ENCODE assay signal across 11 mouse cellular contexts in genomic region chr13:36620498-36621332, GRCm38 (mm10).
A peak's percentile ranks its signal among the peaks of the same experiment; 100 is the strongest.
DNase-seq lines count a peak whose midpoint lies in the region; ATAC-seq and TF ChIP-seq lines count a peak whose summit lies in the region.
"Had no signal": no experiment of that assay in that cellular context is flagged by ENCODE, and none has a peak within 500 bp of the region (broad histone marks: within the 10 kb centered on the region; RNA-seq: fewer than 3 reads in every experiment).

No protein-coding gene starts in this region.

- H3K9me3 ChIP-seq in liver, postnatal 0 days (ENCODE audit: low read length) = no peaks in the 10 kb centered on the region
- H3K9me3 ChIP-seq in hindbrain, embryonic 12.5 days (replicated peaks) = no peaks in the 10 kb centered on the region
- H3K9me3 ChIP-seq: hindbrain, embryonic 13.5 days had no signal

- no peaks in the 10 kb centered on the region for H3K36me3 ChIP-seq in liver, postnatal 0 days (replicated peaks; ENCODE audit: insufficient read depth, low read length)
- H3K36me3 ChIP-seq in hindbrain, embryonic 12.5 days = no peaks in the 10 kb centered on the region
- H3K36me3 ChIP-seq: hindbrain, embryonic 13.5 days had no signal

- H3K9ac ChIP-seq in liver, postnatal 0 days (replicated peaks) = no peak overlapping the region
- no peak overlapping the region for H3K9ac ChIP-seq in hindbrain, embryonic 12.5 days
- H3K9ac ChIP-seq: hindbrain, embryonic 13.5 days had no signal

- H3K4me1 ChIP-seq in liver, postnatal 0 days (ENCODE audit: insufficient read depth) = no peaks in the 10 kb centered on the region
- H3K4me1 ChIP-seq in hindbrain, embryonic 12.5 days = no peaks in the 10 kb centered on the region
- H3K4me1 ChIP-seq: hindbrain, embryonic 13.5 days had no signal

- no peak overlapping the region for H3K4me2 ChIP-seq in liver, postnatal 0 days (ENCODE audit: low read depth, low read length)
- H3K4me2 ChIP-seq in hindbrain, embryonic 12.5 days (replicated peaks) = no peak overlapping the region
- H3K4me2 ChIP-seq: heart, embryonic 11.5 days; hindbrain, embryonic 13.5 days had no signal

- H3K4me3 ChIP-seq in liver, postnatal 0 days (ENCODE audit: low read depth, low read length) = no peak overlapping the region
- no peak overlapping the region for H3K4me3 ChIP-seq in hindbrain, embryonic 12.5 days
- H3K4me3 ChIP-seq: hindbrain, embryonic 13.5 days had no signal

- peak overlapping the region; percentile 85 for H3K27ac ChIP-seq in liver, postnatal 0 days (ENCODE audit: low read depth)
- H3K27ac ChIP-seq in hindbrain, embryonic 12.5 days = no peak overlapping the region
- H3K27ac ChIP-seq: hindbrain, embryonic 13.5 days had no signal

- 62% methylated on average over 10 of the region's 10 CpGs for WGBS in liver, postnatal 0 days (ENCODE audit: insufficient replicate concordance)
- WGBS in hindbrain, embryonic 12.5 days = 92% methylated on average over 10 of the region's 10 CpGs

- peak; percentile 94 for TF ChIP-seq EP300 in liver, postnatal 0 days (IDR thresholded peaks at IDR 0.05; ENCODE audit: low read depth)

- ATAC-seq in liver, postnatal 0 days = peak; percentile 98
- ATAC-seq in hindbrain, embryonic 12.5 days (ENCODE audit: low FRiP score) = no peak

- DNase-seq in adrenal gland, postnatal 10 days = peak; percentile 44
- DNase-seq in adrenal gland, adult 18-20 months (ENCODE audit: low spot score in 2 of 2) = no peak
- DNase-seq in urinary bladder, postnatal 14 days (ENCODE audit: low spot score) = peak; percentile 64
- no peak for DNase-seq in urinary bladder, postnatal 10 days (ENCODE audit: low spot score)
- DNase-seq in liver, postnatal 0 days = peak; percentile 58
- peak; percentile 53 to 64 for DNase-seq in urinary bladder, postnatal 36 days (ENCODE audit: low spot score in 2 of 2)
- no peak for DNase-seq in layer of hippocampus, postnatal 36 days
- DNase-seq: left cerebral cortex, postnatal 4 days had no signal

- no peak for TF ChIP-seq CTCF in liver, postnatal 0 days (IDR thresholded peaks at IDR 0.05; ENCODE audit: low read depth)

- H3K27me3 ChIP-seq in liver, postnatal 0 days (ENCODE audit: insufficient read depth, low read length) = no peaks in the 10 kb centered on the region
- H3K27me3 ChIP-seq in hindbrain, embryonic 12.5 days = no peaks in the 10 kb centered on the region
- H3K27me3 ChIP-seq: hindbrain, embryonic 13.5 days had no signal

Comparison
In these comparisons a context has a peak if more than half of its experiments do, and no peak if none do; other contexts are left out.
1. DNase-seq: peak in adrenal gland, postnatal 10 days (single experiment), urinary bladder, postnatal 14 days (single experiment), liver, postnatal 0 days (single experiment) and urinary bladder, postnatal 36 days (2 of 2); none in adrenal gland, adult 18-20 months (0 of 2), urinary bladder, postnatal 10 days (single experiment) and layer of hippocampus, postnatal 36 days (0 of 2).